Mouse (Mus musculus): ENCODE data around the gene Pqbp1. TPM values are rescaled to one million over a fixed set of nuclear protein-coding genes. Genes with fewer than 3 reads are reported as not detected.
"Not testable (repeated sequence)": the region's sequence is repeated elsewhere in the genome, so short reads cannot be mapped to it uniquely, and the experiment has no call there.

Pqbp1 gene
- total RNA-seq (2014; fragmentation: Nextera tagmentation): 46.8 and 81.9 TPM in 2 replicates
- 176 and 188 TPM in 2 replicates for total RNA-seq (2017)

DNA sequence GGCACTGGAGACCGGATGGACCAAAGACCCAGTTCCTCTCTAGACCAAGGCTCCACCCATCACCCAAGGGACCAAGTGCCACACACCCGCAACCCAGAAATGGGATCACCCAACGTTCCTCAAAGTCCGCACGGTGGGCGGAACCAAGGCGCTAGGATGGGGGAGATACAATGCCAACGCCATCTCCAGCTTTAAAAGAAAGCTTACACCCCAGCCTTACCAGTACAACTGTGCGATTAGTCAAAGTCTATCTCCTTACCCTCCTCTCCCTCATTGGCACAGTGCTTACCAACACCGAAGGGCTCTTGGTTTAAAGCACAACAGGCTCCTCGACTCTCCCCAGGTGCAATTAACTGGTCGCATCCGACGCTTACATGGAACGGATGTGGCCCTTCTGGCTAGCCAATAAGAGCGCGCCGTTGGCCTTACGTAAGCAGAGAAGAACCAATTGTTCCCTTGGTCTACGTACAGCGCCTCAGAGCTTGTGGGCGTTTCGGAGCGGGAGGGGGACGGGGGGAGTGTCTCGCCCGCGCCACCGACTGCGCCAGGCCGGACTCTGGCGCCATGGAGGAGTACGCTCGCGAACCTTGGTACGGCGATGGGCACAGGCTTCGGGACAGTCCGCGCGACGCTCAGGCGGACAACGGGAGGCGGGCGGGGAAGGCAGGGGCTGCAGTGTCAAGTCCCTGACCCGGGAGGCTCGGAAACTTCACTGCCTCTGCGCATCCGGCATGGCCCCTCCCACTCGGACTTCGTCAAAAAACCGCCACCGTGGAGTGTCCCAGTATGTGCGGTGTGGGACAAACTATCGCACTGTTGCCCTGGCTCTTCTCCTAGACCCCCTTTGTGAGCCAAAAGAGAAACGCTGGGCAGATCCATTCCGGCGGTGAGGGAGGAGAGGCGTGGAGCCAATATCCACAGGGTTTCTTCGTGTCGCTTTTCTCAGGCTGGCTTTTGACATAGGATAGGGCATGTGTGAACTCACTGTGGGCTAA is at the start of gene Pqbp1, which contains the start of gene Timm17b:
TSS of gene Pqbp1 (minus strand) at position 390 of the 995 bp plus-strand sequence.
TSS of gene Timm17b (plus strand) at position 478 of the 995 bp plus-strand sequence.
- ATAC-seq (replicated peaks; ENCODE audit: low FRiP score, low TSS enrichment, poor library complexity, severe bottlenecking): peak; percentile 98

- ATAC-seq (replicated peaks; ENCODE audit: low FRiP score, low TSS enrichment, poor library complexity, severe bottlenecking): peak; percentile 97
Measured at GRCm38 (mm10) chrX:7947900-7948492, 48.9 kb upstream of the Pqbp1 start.

- ATAC-seq (replicated peaks; ENCODE audit: low FRiP score, low TSS enrichment, poor library complexity, severe bottlenecking): no peak
Measured at GRCm38 (mm10) chrX:7947108-7947899, 48.2 kb upstream of the Pqbp1 start, which contains the start of gene Hdac6. TSS of gene Hdac6 (minus strand) at chrX:7947889.

- no peak for ATAC-seq (replicated peaks; ENCODE audit: low FRiP score, low TSS enrichment, poor library complexity, severe bottlenecking)
Measured at GRCm38 (mm10) chrX:7945618-7946017, 46.5 kb upstream of the Pqbp1 start.

DNA sequence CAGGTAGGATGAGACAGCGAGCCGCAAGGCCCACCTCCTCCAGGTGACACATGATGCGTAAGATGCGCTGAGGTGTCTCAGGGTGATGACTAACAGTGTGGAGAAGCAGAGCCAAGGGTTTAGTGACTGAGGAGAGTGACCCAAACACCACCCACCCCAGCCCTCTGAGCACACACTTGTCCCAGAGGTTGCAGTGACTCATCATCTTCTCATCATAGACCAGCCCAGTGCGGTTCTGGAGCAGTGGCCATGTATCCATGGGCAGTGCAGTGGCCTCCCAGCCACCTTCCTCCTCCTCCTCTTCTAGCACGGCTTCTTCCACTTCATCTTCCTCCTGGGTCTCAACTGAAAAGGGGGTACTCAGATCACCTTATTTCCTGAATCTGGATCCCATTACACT is 38.6 kb upstream of the Pqbp1 start:
- no peak for ATAC-seq (replicated peaks; ENCODE audit: low FRiP score, low TSS enrichment, poor library complexity, severe bottlenecking)

GRCm38 (mm10) chrX:7936874-7937273 is 37.8 kb upstream of the Pqbp1 start:
- peak; percentile 77 for ATAC-seq (replicated peaks; ENCODE audit: low FRiP score, low TSS enrichment, poor library complexity, severe bottlenecking)

DNA sequence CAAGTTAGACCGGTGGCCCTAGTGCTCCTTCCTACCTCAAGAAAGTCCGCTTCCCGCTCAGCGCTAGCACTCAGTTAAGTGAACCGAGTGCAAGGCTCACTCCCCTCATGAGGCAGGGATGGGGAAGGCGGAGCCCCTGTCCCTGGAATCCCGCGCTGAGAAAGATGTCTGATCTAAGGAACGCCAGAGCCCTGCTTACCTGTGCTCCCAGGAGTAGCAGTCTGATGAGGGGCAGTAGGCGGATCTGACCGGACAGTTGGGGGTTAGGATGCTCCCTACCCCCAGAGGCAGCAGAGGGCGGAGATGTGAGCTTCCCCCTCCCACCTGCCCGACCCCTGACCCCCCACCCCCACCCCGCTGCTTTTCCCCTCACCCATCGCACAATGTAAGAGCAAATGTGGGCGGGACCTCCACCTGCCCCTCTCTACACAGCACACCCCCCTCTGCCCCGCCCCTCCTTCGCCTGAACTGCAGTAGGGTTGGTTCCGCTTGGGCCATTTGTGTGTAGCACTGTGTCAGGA is 29.3 kb upstream of the Pqbp1 start, which contains the start of gene Eras:
TSS of gene Eras (minus strand) at position 338 of the 521 bp plus-strand sequence.
- no peak for ATAC-seq (replicated peaks; ENCODE audit: low FRiP score, low TSS enrichment, poor library complexity, severe bottlenecking)

- ATAC-seq (replicated peaks; ENCODE audit: low FRiP score, low TSS enrichment, poor library complexity, severe bottlenecking): no peak
Measured at GRCm38 (mm10) chrX:7927116-7927515, 28.0 kb upstream of the Pqbp1 start.

DNA sequence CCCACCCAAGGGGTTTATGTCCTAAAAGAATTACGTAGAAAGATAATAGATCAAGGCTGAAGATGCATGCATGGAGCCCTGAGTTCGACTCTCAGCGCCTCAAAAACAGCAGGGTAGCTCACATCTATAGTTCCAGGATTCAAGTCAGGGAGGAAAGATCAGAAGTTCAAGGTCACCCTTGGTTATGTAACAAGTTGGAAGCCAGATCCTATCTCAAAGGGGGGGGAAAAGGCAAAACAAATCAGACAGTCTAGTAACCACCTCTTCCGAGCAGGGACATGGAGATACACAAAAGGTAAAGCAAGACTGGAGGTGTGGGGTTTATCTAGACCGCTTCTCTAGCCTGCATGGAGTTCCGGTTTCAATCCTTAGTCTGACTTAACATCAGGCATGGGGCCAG is 27.2 kb upstream of the Pqbp1 start:
- ATAC-seq (replicated peaks; ENCODE audit: low FRiP score, low TSS enrichment, poor library complexity, severe bottlenecking): no peak

GRCm38 (mm10) chrX:7922032-7922431 is 23.0 kb upstream of the Pqbp1 start:
- no peak for ATAC-seq (replicated peaks; ENCODE audit: low FRiP score, low TSS enrichment, poor library complexity, severe bottlenecking)

DNA sequence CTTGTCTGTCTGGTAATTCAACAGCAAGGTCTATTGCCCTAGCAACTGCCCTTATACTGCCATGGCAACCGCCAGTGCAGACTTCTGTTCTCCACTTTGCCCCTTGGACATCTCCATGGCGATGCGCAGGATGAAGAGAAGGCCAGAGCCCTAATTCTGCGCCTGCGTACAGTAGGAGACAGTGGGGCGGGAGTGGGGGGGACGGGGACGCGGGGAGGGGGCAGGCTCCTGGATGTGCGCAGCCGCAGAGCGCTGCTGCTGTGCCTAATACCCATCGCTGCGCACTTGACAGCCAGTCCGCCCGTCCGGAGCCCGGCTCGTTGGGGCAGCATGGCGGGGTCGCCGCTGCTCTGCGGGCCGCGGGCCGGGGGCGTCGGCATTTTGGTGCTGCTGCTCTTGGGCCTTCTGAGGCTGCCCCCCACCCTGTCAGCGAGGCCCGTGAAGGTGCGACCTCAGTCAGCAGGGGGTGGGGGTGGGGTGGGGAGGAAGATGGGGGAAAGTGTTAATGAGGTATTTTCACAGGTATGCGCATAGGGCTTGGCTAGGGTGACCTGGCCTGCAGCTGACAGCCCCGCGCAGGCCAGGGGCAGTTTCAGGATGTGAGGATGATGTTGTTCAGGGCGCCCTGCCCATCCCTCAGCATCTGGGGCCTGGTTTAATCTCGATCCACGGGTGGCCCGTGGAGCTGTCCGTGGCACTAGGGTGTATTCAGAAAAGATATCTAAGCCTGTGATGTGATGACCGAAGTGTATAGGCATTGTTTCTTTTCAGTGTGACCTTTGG is 20.7 kb upstream of the Pqbp1 start, which contains the start of gene Pcsk1n:
TSS of gene Pcsk1n (plus strand) at position 222 of the 783 bp plus-strand sequence.
- ATAC-seq (replicated peaks; ENCODE audit: low FRiP score, low TSS enrichment, poor library complexity, severe bottlenecking): no peak

DNA sequence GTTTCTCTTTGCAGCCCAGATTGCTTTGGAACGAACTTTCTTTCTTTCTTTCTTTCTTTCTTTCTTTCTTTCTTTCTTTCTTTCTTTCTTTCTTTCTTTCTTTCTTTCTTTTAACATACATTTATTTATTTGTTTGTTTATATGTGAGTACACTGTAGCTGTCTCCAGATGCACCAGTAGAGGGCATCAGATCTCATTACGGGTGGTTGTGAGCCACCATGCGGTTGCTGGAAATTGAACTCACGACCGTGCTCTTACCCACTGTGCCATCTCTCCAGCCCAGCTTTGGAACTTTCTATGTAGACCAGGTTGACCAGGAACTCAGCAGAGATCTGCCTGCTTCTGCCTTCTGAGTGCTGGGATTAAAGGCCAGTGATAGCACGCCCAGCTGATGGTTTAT is 18.9 kb upstream of the Pqbp1 start:
- ATAC-seq (replicated peaks; ENCODE audit: low FRiP score, low TSS enrichment, poor library complexity, severe bottlenecking): not testable (repeated sequence)

GRCm38 (mm10) chrX:7915669-7916068 is 16.6 kb upstream of the Pqbp1 start:
- ATAC-seq (replicated peaks; ENCODE audit: low FRiP score, low TSS enrichment, poor library complexity, severe bottlenecking): peak; percentile 82

DNA sequence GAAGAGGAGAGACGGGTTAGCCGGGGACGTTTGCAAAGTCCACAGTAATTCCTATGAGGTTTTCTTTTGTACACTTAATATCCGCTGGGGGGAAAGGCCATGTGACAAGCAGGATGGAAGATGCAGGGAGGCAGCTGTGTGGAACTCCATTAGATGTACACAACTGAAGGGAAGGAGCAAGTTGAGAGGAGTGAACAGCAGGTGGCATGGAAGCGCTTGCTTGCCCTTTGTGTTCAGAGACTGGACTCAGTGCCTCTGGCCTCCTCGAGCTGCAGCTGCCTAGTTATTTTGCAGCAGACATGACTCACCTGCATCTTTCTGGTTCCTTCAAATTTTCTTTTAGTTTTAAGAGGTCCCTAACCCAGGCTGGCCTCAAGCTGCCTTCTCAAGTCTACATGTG is 11.4 kb upstream of the Pqbp1 start:
- ATAC-seq (replicated peaks; ENCODE audit: low FRiP score, low TSS enrichment, poor library complexity, severe bottlenecking): no peak

DNA sequence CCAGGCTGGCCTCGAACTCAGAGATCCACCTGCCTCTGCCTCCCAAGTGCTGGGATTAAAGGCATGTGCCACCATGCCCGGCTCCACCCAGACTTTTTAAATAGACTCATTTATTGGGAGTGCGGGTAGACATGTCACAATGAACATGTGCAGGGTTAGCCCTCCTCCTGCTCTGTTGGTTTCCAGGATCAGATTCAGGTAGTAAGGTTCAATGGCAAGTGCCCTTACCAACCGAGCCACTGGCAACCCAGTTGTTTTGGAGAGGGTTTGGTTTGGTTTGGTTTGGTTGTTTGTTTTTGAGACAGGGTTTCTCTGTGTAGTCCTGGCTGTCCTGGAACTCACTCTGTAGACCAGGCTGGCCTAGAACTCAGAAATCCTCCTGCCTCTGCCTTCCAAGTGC is 10.2 kb upstream of the Pqbp1 start, which contains the start of gene Gm10490:
TSS of gene Gm10490 (plus strand) at position 301 of the 400 bp plus-strand sequence.
- not testable (repeated sequence) for ATAC-seq (replicated peaks; ENCODE audit: low FRiP score, low TSS enrichment, poor library complexity, severe bottlenecking)

DNA sequence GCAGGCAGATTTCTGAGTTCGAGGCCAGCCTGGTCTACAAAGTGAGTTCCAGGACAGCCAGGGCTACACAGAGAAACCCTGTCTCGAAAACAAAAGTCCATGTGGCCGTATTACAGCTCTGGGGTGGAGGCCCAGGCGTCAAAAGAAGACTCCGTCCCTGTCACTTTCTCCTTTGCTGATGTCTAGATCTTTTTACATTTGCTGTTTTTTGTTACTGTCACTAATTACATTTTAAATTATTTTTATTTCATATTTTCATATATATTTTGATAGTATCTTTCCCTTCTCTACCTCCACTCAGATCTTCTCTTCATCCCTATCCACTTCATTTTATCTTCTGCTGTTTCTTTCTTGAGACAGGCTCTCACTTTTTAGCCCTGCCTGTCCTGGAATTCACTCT is 8.7 kb upstream of the Pqbp1 start, which contains the start of gene Gm10491:
TSS of gene Gm10491 (minus strand) at position 101 of the 400 bp plus-strand sequence.
- no peak for ATAC-seq (replicated peaks; ENCODE audit: low FRiP score, low TSS enrichment, poor library complexity, severe bottlenecking)

- no peak for ATAC-seq (replicated peaks; ENCODE audit: low FRiP score, low TSS enrichment, poor library complexity, severe bottlenecking)
Measured at GRCm38 (mm10) chrX:7904441-7904840, 5.4 kb upstream of the Pqbp1 start.

DNA sequence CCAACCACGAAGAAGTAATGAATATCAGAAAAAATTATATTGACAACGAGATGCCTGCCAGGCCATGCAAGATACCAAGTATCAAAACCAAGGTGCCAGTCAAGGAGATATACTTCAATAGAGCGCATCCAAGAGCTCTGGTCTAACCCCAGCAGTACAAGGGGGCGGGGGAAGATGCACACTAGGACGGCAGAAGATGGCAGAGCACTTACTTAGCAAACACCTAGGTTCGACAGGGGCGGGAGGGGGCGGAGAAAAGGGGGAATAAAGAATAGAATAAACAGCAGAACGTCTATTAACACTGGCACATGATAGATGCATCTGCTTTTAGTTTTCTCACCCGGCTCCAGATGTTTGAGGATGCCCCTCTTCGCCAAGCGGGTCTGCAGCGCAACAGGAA is 858 bp downstream of the Pqbp1 start:
- no peak for ATAC-seq (replicated peaks; ENCODE audit: low FRiP score, low TSS enrichment, poor library complexity, severe bottlenecking)

All from megakaryocyte-erythroid progenitor cell, adult 5-6 weeks (primary cell).